Mouse (Mus musculus) layer of hippocampus, adult 2 months (tissue): ENCODE results near the gene Foxn3. TPM values are rescaled to one million over a fixed set of nuclear protein-coding genes. Genes with fewer than 3 reads are reported as not detected.

Experiments used
- DNase-seq, 2 experiments: peaks; one replicate each; pipeline ENCODE4 v3.0.0; 2022; ENCODE audit warnings: low spot score in 2 of 2
- H3K27ac ChIP-seq: fragments of 200-600 bp; 2 replicates; pipeline ENCODE4 v1.8.1; 2022
- H3K4me3 ChIP-seq: fragments of 200-600 bp; 2 replicates; pipeline ENCODE4 v1.8.1; 2022; ENCODE audit warnings: mild to moderate bottlenecking
- CTCF ChIP-seq: fragments of 200-600 bp; conservative IDR thresholded peaks from 2 replicates; pipeline ENCODE4 v1.8.1; 2022; ENCODE audit warnings: antibody characterized with exemption, mild to moderate bottlenecking, moderate library complexity
- total RNA-seq, 2 experiments: library from RNA; stranded (reverse); gene quantifications; 2 replicates each; pipeline ENCODE4 v1.2.3; 2021

Foxn3 gene
- total RNA-seq, 2 experiments from 2014 or later = 45.9 to 53.7 TPM

DNA sequence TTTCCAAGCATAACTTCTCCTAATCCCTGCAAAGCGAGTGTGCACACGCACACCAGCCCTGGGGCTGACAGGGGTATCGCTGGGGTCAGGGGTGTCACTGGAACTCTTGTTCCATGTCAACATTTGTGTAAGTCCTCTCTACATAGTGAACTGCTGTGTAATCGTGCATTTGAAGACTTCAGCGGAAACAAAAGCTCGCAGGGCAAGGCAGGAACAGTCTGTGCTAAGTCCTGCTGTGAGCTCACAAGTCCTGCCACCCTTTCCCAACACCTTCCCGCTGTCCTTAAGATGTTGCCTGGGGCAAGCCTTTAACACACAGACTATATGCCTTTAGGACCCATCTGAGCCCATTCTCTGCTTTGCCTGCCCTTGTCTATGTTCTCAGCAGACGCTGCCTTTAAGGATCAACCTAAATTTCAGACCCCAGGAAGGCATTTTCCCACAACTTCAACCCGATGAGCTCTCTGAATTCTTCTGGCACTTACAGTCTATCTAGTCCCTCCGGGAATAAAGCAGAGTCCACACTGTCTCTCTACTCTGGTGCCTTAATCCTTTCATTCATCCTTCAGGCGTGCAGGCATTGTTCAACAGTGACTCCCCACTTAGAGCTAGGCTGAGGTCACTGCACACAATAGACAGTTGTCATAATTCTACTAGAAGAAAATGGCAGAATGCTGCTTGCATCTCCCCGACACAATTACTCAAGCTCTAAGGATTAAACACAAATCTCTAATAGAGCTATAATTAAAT lies 264.4 kb downstream of the Foxn3 start:
- no peak overlapping the region for H3K4me3 ChIP-seq
- no peak for TF ChIP-seq CTCF
- H3K27ac ChIP-seq = no peak overlapping the region; the same call in 1 of the 2 replicates
- no peak for DNase-seq

- DNase-seq = no peak
- no peak overlapping the region for H3K27ac ChIP-seq
- TF ChIP-seq CTCF = no peak
These were observed 265.1 kb downstream of the Foxn3 start for GRCm38 (mm10) chr12:99298242-99298641.

DNA sequence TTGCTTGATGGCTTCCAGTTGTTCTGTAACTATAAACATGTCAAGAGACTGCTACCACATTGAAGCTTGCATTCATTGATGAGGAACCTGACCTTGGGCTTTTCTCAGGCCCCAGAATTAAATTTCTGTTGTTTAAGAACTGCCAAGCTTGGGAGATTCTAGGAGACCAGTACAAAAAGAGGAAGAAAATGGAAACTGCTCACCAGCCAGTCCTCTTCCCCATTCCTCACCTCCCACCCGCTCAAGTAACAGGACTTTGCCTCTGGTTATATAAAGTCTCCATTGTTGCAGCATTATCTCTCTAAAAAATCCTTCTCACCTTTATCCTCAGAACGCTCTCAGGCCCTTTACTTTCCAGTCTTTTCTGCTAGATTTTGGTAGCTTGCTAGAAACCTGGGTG lies 265.6 kb downstream of the Foxn3 start:
- no peak for DNase-seq
- Histone ChIP-seq H3K4me3 (no peak overlapping the region), H3K27ac (no peak overlapping the region)
- no peak for TF ChIP-seq CTCF

More at GRCm38 (mm10) chr12:99298242-99298641, 265.1 kb downstream of the Foxn3 start:
- no peak overlapping the region for H3K4me3 ChIP-seq

- DNase-seq = no peak
- TF ChIP-seq CTCF = no peak
- Histone ChIP-seq H3K27ac (no peak overlapping the region; the same call in 1 of the 2 replicates), H3K4me3 (no peak overlapping the region)
These were observed 269.9 kb downstream of the Foxn3 start for GRCm38 (mm10) chr12:99293532-99293931.

GRCm38 (mm10) chr12:99292152-99292551 lies 271.2 kb downstream of the Foxn3 start:
- no peak overlapping the region for H3K4me3 ChIP-seq
- H3K27ac ChIP-seq = no peak overlapping the region
- TF ChIP-seq CTCF = no peak
- DNase-seq = no peak

- DNase-seq = no peak
- no peak for TF ChIP-seq CTCF
- no peak overlapping the region for H3K4me3 ChIP-seq
- peak overlapping the region; percentile 21; the same call in 1 of the 2 replicates for H3K27ac ChIP-seq
These were observed 276.3 kb downstream of the Foxn3 start for GRCm38 (mm10) chr12:99287081-99287480.

- TF ChIP-seq CTCF = no peak
These were observed 276.7 kb downstream of the Foxn3 start for GRCm38 (mm10) chr12:99286662-99287061.

DNA sequence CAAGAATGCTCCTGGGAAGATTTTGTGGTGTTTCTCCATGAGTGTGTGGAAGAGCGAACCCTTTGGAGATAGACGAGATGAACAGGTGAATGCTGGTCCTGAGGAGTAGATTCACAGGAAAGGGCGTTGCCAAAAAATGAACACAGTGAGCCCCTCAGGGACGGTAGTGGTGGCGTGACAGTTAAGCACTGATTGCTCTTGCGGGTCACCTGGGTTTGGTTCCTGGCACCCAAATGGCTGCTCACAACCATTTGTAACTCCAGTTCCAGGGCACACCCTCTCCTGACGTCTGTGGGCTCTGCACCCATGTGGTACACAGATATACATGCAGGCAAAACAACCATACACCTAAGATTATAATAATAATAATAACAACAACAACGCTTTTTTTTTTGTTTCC lies 277.7 kb downstream of the Foxn3 start:
- no peak for DNase-seq
- TF ChIP-seq CTCF = no peak
- H3K4me3 ChIP-seq = no peak overlapping the region
- H3K27ac ChIP-seq = peak overlapping the region; percentile 68; the same call in 1 of the 2 replicates

More at GRCm38 (mm10) chr12:99286662-99287061, 276.7 kb downstream of the Foxn3 start:
- H3K4me3 ChIP-seq = no peak overlapping the region
- no peak for DNase-seq
- H3K27ac ChIP-seq = peak overlapping the region; percentile 21; the same call in 1 of the 2 replicates

DNA sequence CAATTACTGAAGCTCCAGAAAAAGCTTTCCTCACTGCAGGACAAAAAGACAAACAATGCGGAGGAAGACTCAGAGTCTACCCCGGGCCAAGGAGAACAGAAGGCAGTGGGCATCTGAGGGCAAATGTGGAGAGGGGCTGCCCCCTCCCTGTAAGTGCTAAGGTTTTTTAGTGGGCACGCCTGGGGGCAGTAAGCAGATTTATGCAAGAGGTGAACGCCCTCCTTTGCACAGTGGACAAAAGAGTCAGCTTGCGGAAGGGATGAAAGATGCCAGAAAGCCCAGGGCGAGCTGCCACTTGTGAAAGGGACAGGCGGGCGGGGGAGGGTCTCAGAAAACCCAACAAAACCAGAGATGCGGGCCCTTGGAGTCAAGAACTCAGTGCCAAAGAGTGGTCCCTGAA lies 278.2 kb downstream of the Foxn3 start:
- no peak overlapping the region; the same call in 1 of the 2 replicates for H3K4me3 ChIP-seq
- TF ChIP-seq CTCF = no peak
- no peak for DNase-seq
- peak overlapping the region; percentile 68 for H3K27ac ChIP-seq

DNA sequence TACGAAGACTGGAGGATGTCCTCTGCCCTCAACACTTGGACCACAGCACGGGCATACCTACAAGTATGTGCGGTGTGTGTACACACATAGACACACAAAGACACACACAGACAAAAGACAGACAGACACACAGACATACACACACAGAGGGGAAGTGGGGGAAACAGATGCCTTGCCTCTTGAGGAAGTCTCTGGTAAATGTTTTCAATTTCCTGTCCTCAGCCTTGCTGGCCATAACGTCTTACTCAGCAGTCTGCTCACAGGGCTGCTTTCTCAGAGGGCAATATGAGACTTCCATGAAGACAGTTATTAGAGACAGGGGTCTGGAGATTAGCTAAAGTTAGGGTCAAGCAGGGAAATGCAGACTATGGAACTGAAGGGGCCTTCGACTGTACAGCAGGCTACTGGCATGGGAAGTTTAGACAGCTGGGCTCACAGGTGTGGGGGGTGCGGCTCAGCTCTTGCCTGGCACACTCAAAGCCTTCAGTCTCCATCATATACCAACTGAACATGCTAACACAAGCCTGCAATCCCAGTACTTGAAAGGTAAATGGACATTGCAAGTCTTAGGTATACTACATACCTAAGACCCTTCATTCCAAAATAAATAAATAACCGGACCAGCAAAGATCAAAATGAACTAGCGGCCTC lies 278.8 kb downstream of the Foxn3 start:
- H3K27ac ChIP-seq = peak overlapping the region; percentile 68
- no peak for TF ChIP-seq CTCF
- no peak for DNase-seq
- no peak overlapping the region for H3K4me3 ChIP-seq

GRCm38 (mm10) chr12:99280826-99281225 lies 282.6 kb downstream of the Foxn3 start:
- no peak for TF ChIP-seq CTCF
- no peak for DNase-seq
- Histone ChIP-seq H3K4me3 (no peak overlapping the region), H3K27ac (no peak overlapping the region)

DNA sequence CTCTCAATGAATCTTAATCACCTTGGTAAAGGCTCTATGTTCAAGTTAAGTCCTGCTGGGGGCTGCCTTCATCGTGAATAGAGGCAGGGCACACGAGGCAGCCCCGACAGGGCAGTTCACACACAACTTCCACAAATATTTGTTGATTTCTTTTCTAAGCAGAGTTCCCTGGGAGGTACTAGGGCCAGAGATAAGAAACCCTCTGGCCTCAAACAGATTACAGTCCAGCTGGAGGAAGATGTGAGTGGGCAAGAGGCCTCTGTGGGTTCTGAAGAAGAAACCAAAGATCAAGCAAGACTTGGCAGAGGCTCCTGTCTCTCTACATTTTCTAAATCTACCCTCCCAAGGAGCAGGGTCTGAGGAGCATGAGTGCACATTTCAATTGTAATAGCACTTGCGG lies 283.1 kb downstream of the Foxn3 start:
- Histone ChIP-seq H3K27ac (no peak overlapping the region), H3K4me3 (no peak overlapping the region)
- DNase-seq = no peak
- no peak for TF ChIP-seq CTCF

DNA sequence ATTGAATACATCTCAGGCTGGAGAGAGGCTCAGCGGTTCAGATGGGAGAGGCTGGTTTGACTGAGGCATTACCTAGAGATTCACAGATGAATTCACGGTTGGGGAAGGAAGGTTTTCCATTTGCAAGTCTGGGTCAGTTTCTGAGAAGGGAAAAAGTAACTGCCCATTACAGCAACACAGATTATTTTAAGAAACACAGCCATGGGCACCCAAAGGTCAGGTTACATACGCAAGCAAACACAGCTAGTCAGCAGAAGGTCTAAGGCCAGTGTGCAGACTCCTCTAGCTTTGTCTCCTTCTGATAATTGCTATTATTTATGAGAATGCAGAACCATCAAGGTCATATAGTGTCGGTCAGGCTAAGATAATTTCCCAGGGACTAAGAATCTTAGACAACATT lies 284.0 kb downstream of the Foxn3 start:
- no peak for TF ChIP-seq CTCF
- no peak for DNase-seq
- no peak overlapping the region for H3K4me3 ChIP-seq
- no peak overlapping the region for H3K27ac ChIP-seq

- H3K4me3 ChIP-seq = no peak overlapping the region
- no peak for DNase-seq
- no peak overlapping the region for H3K27ac ChIP-seq
- no peak for TF ChIP-seq CTCF
These were observed 288.8 kb downstream of the Foxn3 start for GRCm38 (mm10) chr12:99274589-99274988.
